Mouse (Mus musculus) T-helper 17 cell (primary cell): ENCODE measurements around the gene Traip.

Experiments used
- in situ Hi-C, 2 experiments: fragments of 300-600 bp; cut with MboI, MseI; formaldehyde crosslinking; loops; 1 replicate in 1 of 2; 2 replicates in 1 of 2; pipeline ENCODE4 v1.15.1; 2025; ENCODE audit warnings: high pct_unique_total_duplicates in 2 of 2

The Traip gene

DNA sequence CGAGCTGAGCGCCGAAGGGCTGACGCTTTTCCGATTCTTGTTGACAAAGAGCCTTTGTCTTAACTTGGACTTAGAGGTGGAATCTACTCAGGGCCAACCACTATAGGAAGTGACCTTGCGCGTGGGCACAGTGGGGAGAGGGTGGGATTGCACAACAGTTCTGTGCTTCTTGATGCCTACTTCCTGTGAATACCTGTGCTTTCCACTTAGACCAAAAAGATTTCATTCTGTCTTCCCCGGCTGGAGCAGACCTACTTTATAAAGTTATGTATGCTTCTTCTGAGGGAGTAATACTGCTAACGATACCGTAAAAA is at the start of gene Traip:
Traip (plus strand) TSS at position 215 of the 314 bp plus-strand sequence.
- in situ Hi-C loops, result no loop called here

DNA sequence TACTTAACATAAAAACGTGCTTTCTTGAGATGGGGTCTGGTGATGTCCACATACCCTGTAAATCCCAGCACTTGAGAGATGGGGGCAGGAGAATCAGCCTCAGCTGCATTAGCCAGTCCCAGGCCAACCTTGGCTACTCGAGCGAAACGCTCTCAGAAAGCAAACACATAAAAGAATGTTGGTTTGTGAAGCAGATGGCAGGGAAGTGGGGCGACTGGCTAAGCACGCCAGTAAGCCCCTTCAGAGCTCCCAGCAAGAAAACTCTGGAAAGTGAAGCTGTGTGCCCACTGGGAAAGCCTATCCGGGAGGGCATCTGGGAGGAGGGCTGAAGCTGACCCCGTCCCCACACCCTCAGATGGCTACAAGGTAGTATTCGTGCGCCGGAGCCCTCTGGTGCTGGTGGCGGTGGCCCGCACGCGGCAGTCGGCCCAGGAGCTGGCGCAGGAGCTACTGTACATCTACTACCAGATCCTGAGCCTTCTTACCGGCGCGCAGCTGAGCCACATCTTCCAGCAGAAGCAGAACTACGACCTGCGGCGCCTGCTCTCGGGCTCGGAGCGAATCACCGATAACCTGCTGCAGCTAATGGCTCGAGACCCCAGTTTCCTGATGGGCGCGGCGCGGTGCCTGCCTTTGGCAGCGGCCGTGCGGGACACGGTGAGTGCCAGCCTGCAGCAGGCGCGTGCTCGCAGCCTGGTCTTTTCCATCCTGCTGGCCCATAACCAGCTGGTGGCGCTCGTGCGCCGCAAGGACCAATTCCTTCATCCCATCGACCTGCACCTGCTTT is 48.9 kb upstream of the Traip start:
- in situ Hi-C loops, result loop anchor here in 1 of 2 experiments (5.0 kb wide), 1 partner anchor 166 kb away; no protein-coding TSS in a partner anchor

- in situ Hi-C loops, result loop anchor here in 1 of 2 experiments (5.0 kb wide), 1 partner anchor 166 kb away; no protein-coding TSS in a partner anchor
These were observed 48.4 kb upstream of the Traip start for GRCm38 (mm10) chr9:107901627-107901914.

- in situ Hi-C loops, result loop anchor here in 1 of 2 experiments (5.0 kb wide), 1 partner anchor 163 kb away; no protein-coding TSS in a partner anchor
These were observed 45.2 kb upstream of the Traip start for GRCm38 (mm10) chr9:107904726-107905125.

DNA sequence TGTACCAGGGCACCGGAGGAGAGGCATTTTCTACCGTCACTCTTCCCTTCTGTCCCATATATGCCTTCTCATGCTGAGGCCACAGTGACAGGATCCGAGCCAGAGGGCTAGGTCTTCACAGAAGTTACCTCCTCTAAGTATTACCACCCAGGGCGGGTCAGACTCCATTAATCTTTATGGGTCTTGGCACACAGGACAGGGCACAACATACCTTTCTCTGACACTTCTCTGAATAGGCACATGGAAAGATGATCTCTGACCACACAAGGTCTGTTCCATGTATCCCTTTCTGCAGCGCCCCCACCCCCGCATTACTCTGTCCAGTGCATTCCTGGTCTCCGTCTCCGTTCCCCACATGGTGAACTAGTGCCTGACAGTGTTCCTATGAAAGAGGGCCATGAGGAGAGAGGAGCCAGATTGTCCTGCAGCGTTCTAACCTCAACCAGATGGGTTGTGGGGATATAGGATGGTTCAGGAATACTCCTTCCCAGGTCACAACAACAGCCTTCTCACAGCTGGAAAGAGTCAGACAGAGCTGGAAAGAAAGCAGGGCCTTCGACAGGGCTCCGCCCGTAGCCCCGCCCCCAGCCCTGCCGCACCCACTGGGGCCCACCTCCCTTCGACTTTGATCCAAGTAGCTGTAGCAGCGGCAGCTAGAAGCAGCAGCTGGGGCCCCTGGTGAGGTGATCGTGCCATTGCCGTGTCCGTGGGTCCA is 43.5 kb upstream of the Traip start, which contains the start of gene Mst1r:
Mst1r (plus strand) TSS at position 622 of the 715 bp plus-strand sequence.
- in situ Hi-C loops, result no loop called here

DNA sequence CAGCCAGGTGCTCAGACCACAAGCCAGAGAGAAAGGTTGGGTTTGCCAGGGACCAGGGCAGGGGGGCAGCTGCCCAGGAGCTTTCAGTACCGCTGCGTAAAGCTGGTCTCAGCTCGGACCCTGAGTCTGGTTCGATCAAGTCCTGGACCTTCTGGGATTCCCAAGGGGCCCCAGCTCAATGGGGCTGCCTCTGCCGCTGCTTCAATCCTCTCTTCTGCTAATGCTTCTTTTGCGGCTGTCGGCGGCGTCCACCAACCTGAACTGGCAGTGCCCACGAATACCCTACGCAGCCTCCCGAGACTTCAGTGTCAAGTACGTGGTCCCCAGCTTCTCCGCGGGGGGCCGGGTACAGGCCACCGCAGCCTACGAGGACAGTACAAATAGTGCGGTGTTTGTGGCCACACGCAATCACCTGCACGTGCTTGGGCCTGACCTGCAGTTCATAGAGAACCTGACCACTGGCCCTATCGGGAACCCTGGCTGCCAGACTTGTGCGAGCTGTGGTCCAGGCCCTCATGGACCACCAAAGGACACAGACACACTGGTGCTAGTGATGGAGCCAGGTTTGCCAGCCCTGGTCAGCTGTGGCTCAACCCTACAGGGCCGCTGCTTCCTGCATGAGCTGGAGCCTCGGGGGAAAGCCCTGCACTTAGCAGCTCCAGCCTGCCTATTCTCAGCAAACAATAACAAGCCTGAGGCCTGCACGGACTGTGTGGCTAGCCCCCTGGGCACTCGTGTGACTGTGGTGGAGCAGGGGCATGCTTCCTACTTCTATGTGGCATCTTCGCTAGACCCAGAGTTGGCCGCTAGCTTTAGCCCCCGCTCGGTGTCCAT is 42.8 kb upstream of the Traip start:
- in situ Hi-C loops, result no loop called here

- in situ Hi-C loops, result no loop called here
These were observed 42.2 kb upstream of the Traip start for GRCm38 (mm10) chr9:107907801-107908120.

- in situ Hi-C loops, result no loop called here
These were observed 41.4 kb upstream of the Traip start for GRCm38 (mm10) chr9:107908410-107909158.

- in situ Hi-C loops, result loop anchor here in 1 of 2 experiments (5.0 kb wide), 1 partner anchor 157 kb away; no protein-coding TSS in a partner anchor
These were observed 39.7 kb upstream of the Traip start for GRCm38 (mm10) chr9:107910025-107910769.

- in situ Hi-C loops, result loop anchor here in 1 of 2 experiments (5.0 kb wide), 1 partner anchor 152 kb away; no protein-coding TSS in a partner anchor
These were observed 35.0 kb upstream of the Traip start for GRCm38 (mm10) chr9:107914764-107915420.

DNA sequence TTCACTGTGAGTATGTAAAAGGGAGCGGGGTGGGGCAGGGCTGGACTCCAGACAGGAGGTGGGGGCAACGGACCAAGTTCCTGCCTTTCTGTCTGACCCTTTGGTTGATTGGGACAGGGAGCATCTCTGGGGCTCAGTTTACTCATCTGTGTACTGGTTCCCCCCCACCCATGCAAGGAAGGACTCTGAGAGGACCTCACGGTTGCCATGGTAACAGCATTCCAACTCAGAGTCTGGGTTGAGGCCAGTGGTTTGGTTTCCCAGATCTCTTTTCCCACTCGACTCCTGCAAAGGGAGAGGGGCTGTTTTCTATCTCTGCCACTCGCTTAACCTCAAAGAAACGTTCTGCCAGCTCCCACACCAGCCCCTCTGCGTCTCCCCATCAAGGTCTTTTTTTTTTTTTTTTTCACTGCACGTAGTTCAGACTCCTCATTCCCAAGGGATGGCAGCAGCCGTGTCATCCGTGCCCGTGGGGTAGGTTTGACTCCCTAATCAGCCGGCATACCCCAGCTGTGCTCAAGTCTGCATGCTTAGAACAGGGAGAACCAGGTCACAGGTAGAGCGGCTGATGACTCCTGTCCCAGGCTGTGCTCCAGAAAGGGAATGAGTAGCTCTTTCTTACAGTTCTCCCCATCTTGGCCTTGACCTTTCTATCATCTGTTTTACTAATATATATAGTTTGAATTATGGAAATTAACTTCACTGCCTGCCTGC is 31.9 kb upstream of the Traip start:
- in situ Hi-C loops, result no loop called here

GRCm38 (mm10) chr9:107918884-107919283 is 31.1 kb upstream of the Traip start:
- in situ Hi-C loops, result no loop called here

DNA sequence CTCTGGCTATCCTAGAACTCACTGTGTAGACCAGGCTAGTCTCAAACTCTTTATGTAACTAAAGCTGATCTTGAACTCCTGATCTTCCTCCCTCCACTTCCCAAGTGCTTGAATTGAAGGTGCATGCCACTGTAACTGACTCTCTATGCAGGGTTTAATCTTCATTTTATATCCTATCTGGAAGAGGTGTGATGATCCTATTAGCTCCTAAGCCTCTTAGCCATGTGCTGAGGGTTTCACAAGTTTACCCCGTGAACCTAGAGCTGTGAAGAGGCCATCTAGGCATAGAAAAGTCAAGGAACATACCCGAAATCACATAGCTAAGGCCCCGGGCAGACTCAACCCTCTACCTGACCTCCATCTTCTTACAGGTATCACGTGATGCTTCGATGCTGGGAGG is 30.5 kb upstream of the Traip start:
- in situ Hi-C loops, result no loop called here

GRCm38 (mm10) chr9:107923021-107923420 is 26.9 kb upstream of the Traip start:
- in situ Hi-C loops, result no loop called here

DNA sequence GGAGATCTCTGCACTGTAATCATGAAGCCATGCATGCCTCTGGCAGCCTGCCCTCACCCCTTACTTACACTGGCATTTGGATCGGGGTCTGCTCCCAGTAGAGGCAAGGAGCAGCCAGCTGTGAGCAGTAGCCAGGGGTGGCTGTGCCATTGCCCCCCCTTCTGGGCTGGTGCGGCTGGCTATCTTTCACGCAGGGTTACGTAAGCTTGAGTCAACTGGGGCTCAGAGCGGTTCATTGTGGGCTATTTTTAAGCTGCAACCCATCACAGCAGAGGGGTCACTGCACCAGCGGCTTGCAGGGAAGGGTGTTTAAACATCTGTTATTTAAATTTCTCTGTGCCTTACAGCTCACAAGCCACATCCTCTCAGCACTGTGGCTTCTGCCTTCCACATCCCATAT is 26.0 kb upstream of the Traip start:
- in situ Hi-C loops, result no loop called here

DNA sequence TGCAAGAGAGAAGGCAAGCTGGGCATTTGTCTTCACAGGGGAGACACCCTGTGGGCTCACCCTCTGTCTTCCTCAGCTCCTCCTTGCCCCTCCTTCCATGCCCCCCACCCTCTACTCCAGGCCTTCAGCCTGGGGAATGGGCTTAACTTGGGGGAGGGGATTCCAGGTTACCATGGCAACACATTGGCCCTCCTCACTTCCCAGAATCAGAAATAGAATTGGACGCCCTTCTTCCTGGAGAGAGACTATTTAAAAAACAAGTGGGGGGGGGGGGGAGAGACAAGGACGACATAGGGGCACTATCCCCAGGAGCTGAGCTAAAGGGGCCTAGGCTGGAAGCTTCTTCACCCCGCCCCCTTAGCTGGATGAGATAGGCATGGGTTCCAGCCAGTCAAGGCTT is 24.7 kb upstream of the Traip start:
- in situ Hi-C loops, result no loop called here

DNA sequence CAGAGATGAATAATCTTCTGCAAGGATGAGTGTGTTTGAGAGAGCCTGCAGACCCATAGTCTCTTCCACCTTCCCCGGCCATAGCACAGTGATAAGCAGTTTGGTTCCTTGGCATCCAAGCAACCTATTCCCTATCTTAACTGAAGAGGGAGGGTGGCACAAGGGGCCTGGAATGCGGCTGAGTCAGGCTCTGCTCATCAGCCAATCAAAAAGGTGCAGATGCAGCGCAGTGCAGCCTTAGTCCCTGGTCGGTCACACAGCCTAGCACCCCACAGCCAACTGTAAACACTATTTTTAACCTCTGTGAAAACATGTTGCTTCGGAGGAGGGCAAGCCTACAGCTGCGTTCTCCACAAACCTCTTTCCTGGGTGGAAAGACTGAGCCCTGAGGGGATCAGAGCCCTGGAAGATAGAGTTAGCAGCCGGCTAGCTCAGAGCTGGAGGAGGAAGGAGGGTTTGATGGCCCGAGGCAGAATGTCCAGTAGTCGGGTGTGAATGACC is 23.0 kb upstream of the Traip start:
- in situ Hi-C loops, result no loop called here

DNA sequence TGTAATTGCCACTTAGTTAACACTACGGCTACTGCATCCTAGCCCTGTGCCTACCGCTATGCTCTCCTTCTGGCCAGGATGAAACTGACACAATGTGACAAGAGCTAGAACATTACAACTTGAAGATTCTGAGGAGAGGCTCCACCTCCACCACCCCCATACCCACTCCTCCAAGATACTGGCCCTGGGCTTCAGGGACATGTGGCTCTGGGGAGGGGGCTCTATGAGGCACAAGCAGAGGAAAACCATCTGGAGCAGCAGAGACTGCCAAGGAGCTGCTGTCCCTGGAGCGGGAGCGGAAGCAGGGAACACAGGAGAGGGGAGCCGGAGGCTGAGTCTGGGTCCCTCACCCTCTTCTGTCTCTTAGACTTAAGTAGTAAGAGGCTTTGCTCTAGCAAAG is 22.2 kb upstream of the Traip start:
- in situ Hi-C loops, result no loop called here

GRCm38 (mm10) chr9:107928169-107928568 is 21.8 kb upstream of the Traip start, which contains the start of gene Actl11:
TSS of gene Actl11 (plus strand) at chr9:107928469.
- in situ Hi-C loops, result no loop called here
